In genomic region chr3:88578498-88579424, GRCm38 (mm10) we compare ENCODE assay signal across 8 mouse cellular contexts. TPM values are rescaled to one million over a fixed set of nuclear protein-coding genes. Genes with fewer than 3 reads are reported as not detected.
DNase-seq lines count a peak whose midpoint lies in the region; ATAC-seq lines count a peak whose summit lies in the region.

No protein-coding gene starts in this region.

- intact Hi-C loops in left cerebral cortex, postnatal 10 days (cut with DNase I), result no loop called here

- no peak for ATAC-seq in liver, embryonic 11.5 days (replicated peaks; ENCODE audit: low FRiP score)
- no peak for ATAC-seq in embryonic facial prominence, embryonic 14.5 days (ENCODE audit: low read depth)
- peak; percentile 26 for ATAC-seq in intestine, embryonic 16.5 days
- peak; percentile 60 for ATAC-seq in neural tube, embryonic 13.5 days (ENCODE audit: low read depth)

- peaks cover 23% of the 10 kb centered on the region for H3K36me3 ChIP-seq in liver, embryonic 11.5 days (ENCODE audit: control insufficient read depth, insufficient read depth, low read length)
- H3K36me3 ChIP-seq in embryonic facial prominence, embryonic 14.5 days (ENCODE audit: control insufficient read depth, insufficient read depth, low read length), result peaks cover 30% of the 10 kb centered on the region
- no peaks in the 10 kb centered on the region for H3K36me3 ChIP-seq in intestine, embryonic 16.5 days (ENCODE audit: control insufficient read depth, insufficient read depth, low read length)
- H3K36me3 ChIP-seq in neural tube, embryonic 13.5 days, result peaks cover 27% of the 10 kb centered on the region

- H3K4me1 ChIP-seq in liver, embryonic 11.5 days (replicated peaks; ENCODE audit: control insufficient read depth, insufficient read depth, low read length), result peaks cover 5% of the 10 kb centered on the region; the same call in 1 of the 2 replicates
- peaks cover 8% of the 10 kb centered on the region; the same call in 1 of the 2 replicates for H3K4me1 ChIP-seq in embryonic facial prominence, embryonic 14.5 days (ENCODE audit: control insufficient read depth, insufficient read depth, low read length)
- H3K4me1 ChIP-seq in intestine, embryonic 16.5 days (ENCODE audit: control insufficient read depth, insufficient read depth, low read length), result peaks cover 9% of the 10 kb centered on the region
- H3K4me1 ChIP-seq in neural tube, embryonic 13.5 days (replicated peaks), result peaks cover 17% of the 10 kb centered on the region

- no peak overlapping the region for H3K27ac ChIP-seq in liver, embryonic 11.5 days (ENCODE audit: low read depth, low read length)
- no peak overlapping the region for H3K27ac ChIP-seq in embryonic facial prominence, embryonic 14.5 days (replicated peaks; ENCODE audit: low read depth, low read length)
- no peak overlapping the region for H3K27ac ChIP-seq in intestine, embryonic 16.5 days (ENCODE audit: low read length)
- no peak overlapping the region for H3K27ac ChIP-seq in neural tube, embryonic 13.5 days (replicated peaks)

- H3K9me3 ChIP-seq in liver, embryonic 11.5 days (ENCODE audit: control insufficient read depth, low read length), result no peaks in the 10 kb centered on the region
- no peaks in the 10 kb centered on the region for H3K9me3 ChIP-seq in embryonic facial prominence, embryonic 14.5 days (ENCODE audit: control insufficient read depth, low read length)
- H3K9me3 ChIP-seq in intestine, embryonic 16.5 days (ENCODE audit: control insufficient read depth, low read length), result no peaks in the 10 kb centered on the region
- H3K9me3 ChIP-seq in neural tube, embryonic 13.5 days, result no peaks in the 10 kb centered on the region

- no peak for DNase-seq in liver, embryonic 11.5 days (ENCODE audit: low spot score)
- no peak for DNase-seq in liver
- no peak for DNase-seq in embryonic facial prominence, embryonic 14.5 days (ENCODE audit: low spot score)
- no peak for DNase-seq in spleen, adult 18-20 months
- no peak for DNase-seq in left cerebral cortex, postnatal 10 days (ENCODE audit: extremely low spot score in 1 of 2, low spot score in 2 of 2)
- DNase-seq in cerebellum, postnatal 25 days, result no peak

- H3K9ac ChIP-seq in liver, embryonic 11.5 days (ENCODE audit: low read depth, low read length), result peak overlapping the region; percentile 95
- peak overlapping the region; percentile 86; the same call in 1 of the 2 replicates for H3K9ac ChIP-seq in embryonic facial prominence, embryonic 14.5 days (ENCODE audit: low read depth, low read length)
- H3K9ac ChIP-seq in intestine, embryonic 16.5 days (ENCODE audit: low read depth, low read length), result no peak overlapping the region
- H3K9ac ChIP-seq in neural tube, embryonic 13.5 days, result peak overlapping the region; percentile 90; the same call in 1 of the 2 replicates

- 40% methylated on average over 8 of the region's 8 CpGs for WGBS in liver, embryonic 11.5 days
- 48% methylated on average over 8 of the region's 8 CpGs for WGBS in embryonic facial prominence, embryonic 14.5 days
- WGBS in intestine, embryonic 16.5 days, result 48% methylated on average over 8 of the region's 8 CpGs
- 53% methylated on average over 8 of the region's 8 CpGs for WGBS in neural tube, embryonic 13.5 days

- peak overlapping the region; percentile 90 for H3K4me2 ChIP-seq in liver, embryonic 11.5 days
- peak overlapping the region; percentile 60 for H3K4me2 ChIP-seq in embryonic facial prominence, embryonic 14.5 days (ENCODE audit: low read depth, low read length)
- H3K4me2 ChIP-seq in intestine, embryonic 16.5 days (ENCODE audit: low read depth, low read length), result peak overlapping the region; percentile 30
- H3K4me2 ChIP-seq in neural tube, embryonic 13.5 days, result peak overlapping the region; percentile 67

- peak overlapping the region; percentile 94 for H3K4me3 ChIP-seq in liver, embryonic 11.5 days (ENCODE audit: low read depth, low read length)
- peak overlapping the region; percentile 81 for H3K4me3 ChIP-seq in embryonic facial prominence, embryonic 14.5 days (ENCODE audit: low read depth, low read length)
- peak overlapping the region; percentile 85 for H3K4me3 ChIP-seq in intestine, embryonic 16.5 days (ENCODE audit: low read length)
- peak overlapping the region; percentile 83 for H3K4me3 ChIP-seq in neural tube, embryonic 13.5 days

- H3K27me3 ChIP-seq in liver, embryonic 11.5 days (replicated peaks; ENCODE audit: control insufficient read depth, insufficient read depth, low read length), result no peaks in the 10 kb centered on the region
- no peaks in the 10 kb centered on the region for H3K27me3 ChIP-seq in embryonic facial prominence, embryonic 14.5 days (replicated peaks; ENCODE audit: control insufficient read depth, insufficient read depth, low read length)
- H3K27me3 ChIP-seq in intestine, embryonic 16.5 days (replicated peaks; ENCODE audit: control insufficient read depth, insufficient read depth, low read length), result no peaks in the 10 kb centered on the region
- no peaks in the 10 kb centered on the region for H3K27me3 ChIP-seq in neural tube, embryonic 13.5 days

RNA-seq across cellular contexts. Expression of gene Ssr2, which starts 3.1 kb away (rescaled TPM):
- polyA plus RNA-seq in liver, embryonic 11.5 days (2014; fragmentation: Nextera tagmentation; extraction: Ambion mirVana), result 306 and 307 TPM in 2 replicates
- polyA plus RNA-seq in embryonic facial prominence, embryonic 14.5 days (2014; fragmentation: Nextera tagmentation; extraction: Ambion mirVana), result 289 and 337 TPM in 2 replicates
- 371 and 377 TPM in 2 replicates for polyA plus RNA-seq in intestine, embryonic 16.5 days (2015; fragmentation: Nextera tagmentation; extraction: Ambion mirVana)
- polyA plus RNA-seq in neural tube, embryonic 13.5 days (2015; fragmentation: Nextera tagmentation; extraction: Ambion mirVana), result 157 and 164 TPM in 2 replicates
- 100 to 1,000 TPM; 127 to 128 TPM for total RNA-seq in left cerebral cortex, postnatal 10 days (2021)

RNA-seq across cellular contexts. Expression of gene Ubqln4, which starts 25.2 kb away (rescaled TPM):
- 65.8 and 67.7 TPM in 2 replicates for polyA plus RNA-seq in liver, embryonic 11.5 days (2014; fragmentation: Nextera tagmentation; extraction: Ambion mirVana)
- polyA plus RNA-seq in embryonic facial prominence, embryonic 14.5 days (2014; fragmentation: Nextera tagmentation; extraction: Ambion mirVana), result 46.3 and 50.0 TPM in 2 replicates
- polyA plus RNA-seq in intestine, embryonic 16.5 days (2015; fragmentation: Nextera tagmentation; extraction: Ambion mirVana), result 37.2 and 38.9 TPM in 2 replicates
- 38.4 and 40.6 TPM in 2 replicates for polyA plus RNA-seq in neural tube, embryonic 13.5 days (2015; fragmentation: Nextera tagmentation; extraction: Ambion mirVana)
- 10 to 100 TPM; 78.8 to 82.6 TPM for total RNA-seq in left cerebral cortex, postnatal 10 days (2021)

RNA-seq across cellular contexts. Expression of gene Lamtor2, which starts 25.9 kb away (rescaled TPM):
- 111 and 120 TPM in 2 replicates for polyA plus RNA-seq in liver, embryonic 11.5 days (2014; fragmentation: Nextera tagmentation; extraction: Ambion mirVana)
- polyA plus RNA-seq in embryonic facial prominence, embryonic 14.5 days (2014; fragmentation: Nextera tagmentation; extraction: Ambion mirVana), result 97.9 and 107 TPM in 2 replicates
- 244 and 256 TPM in 2 replicates for polyA plus RNA-seq in intestine, embryonic 16.5 days (2015; fragmentation: Nextera tagmentation; extraction: Ambion mirVana)
- 161 and 170 TPM in 2 replicates for polyA plus RNA-seq in neural tube, embryonic 13.5 days (2015; fragmentation: Nextera tagmentation; extraction: Ambion mirVana)
- total RNA-seq in left cerebral cortex, postnatal 10 days (2021), result 100 to 1,000 TPM; 109 to 110 TPM

RNA-seq across cellular contexts. Expression of gene Arhgef2, which starts 27.0 kb away (rescaled TPM):
- 64.3 and 66.3 TPM in 2 replicates for polyA plus RNA-seq in liver, embryonic 11.5 days (2014; fragmentation: Nextera tagmentation; extraction: Ambion mirVana)
- 88.0 and 88.7 TPM in 2 replicates for polyA plus RNA-seq in embryonic facial prominence, embryonic 14.5 days (2014; fragmentation: Nextera tagmentation; extraction: Ambion mirVana)
- 41.5 and 43.7 TPM in 2 replicates for polyA plus RNA-seq in intestine, embryonic 16.5 days (2015; fragmentation: Nextera tagmentation; extraction: Ambion mirVana)
- 146 and 157 TPM in 2 replicates for polyA plus RNA-seq in neural tube, embryonic 13.5 days (2015; fragmentation: Nextera tagmentation; extraction: Ambion mirVana)
- total RNA-seq in left cerebral cortex, postnatal 10 days (2021), result 100 to 1,000 TPM; 257 to 264 TPM

RNA-seq across cellular contexts. Expression of gene Rab25, which starts 30.7 kb away (rescaled TPM):
- polyA plus RNA-seq in liver, embryonic 11.5 days (2014; fragmentation: Nextera tagmentation; extraction: Ambion mirVana), result 1.1 and 1.2 TPM in 2 replicates
- 33.8 and 38.0 TPM in 2 replicates for polyA plus RNA-seq in embryonic facial prominence, embryonic 14.5 days (2014; fragmentation: Nextera tagmentation; extraction: Ambion mirVana)
- polyA plus RNA-seq in intestine, embryonic 16.5 days (2015; fragmentation: Nextera tagmentation; extraction: Ambion mirVana), result 102 and 109 TPM in 2 replicates
- polyA plus RNA-seq in neural tube, embryonic 13.5 days (2015; fragmentation: Nextera tagmentation; extraction: Ambion mirVana), result not detected in 2 replicates
- not detected for total RNA-seq in left cerebral cortex, postnatal 10 days (2021)

Comparison
In these comparisons a context has a peak if more than half of its experiments do, and no peak if none do; other contexts are left out.
1. ATAC-seq: peak in intestine, embryonic 16.5 days (single experiment) and neural tube, embryonic 13.5 days (single experiment); none in liver, embryonic 11.5 days (single experiment) and embryonic facial prominence, embryonic 14.5 days (single experiment).
2. H3K4me2 ChIP-seq: peak in every context shown above with its lines; median percentile 90 in liver, embryonic 11.5 days; 67 in neural tube, embryonic 13.5 days; 60 in embryonic facial prominence, embryonic 14.5 days; 30 in intestine, embryonic 16.5 days.
3. Peak in every context shown above with its lines, with median percentiles within 50 percentile points of each other: H3K4me3 ChIP-seq.